Mouse (Mus musculus): ENCODE results near the gene Tm6sf2. TPM values are rescaled to one million over a fixed set of nuclear protein-coding genes. Genes with fewer than 3 reads are reported as not detected.

The Tm6sf2 gene
- polyA plus RNA-seq, 2 experiments: 1.2 to 1.3 TPM

GRCm38 (mm10) chr8:70114892-70115291, 42.2 kb downstream of the Tm6sf2 start:
- no peaks in the 10 kb centered on the region for H3K36me3 ChIP-seq (replicated peaks; ENCODE audit: control insufficient read depth, insufficient read depth, low read depth)
- no peak overlapping the region for H3K4me2 ChIP-seq (ENCODE audit: low read depth)
- no peak overlapping the region for H3K4me3 ChIP-seq (ENCODE audit: insufficient read depth in 1 of 2, low read depth in 2 of 2, low read length in 2 of 2)
- no peaks in the 10 kb centered on the region for H3K9me3 ChIP-seq (ENCODE audit: control insufficient read depth, low read length)
- no peak overlapping the region for H3K9ac ChIP-seq (replicated peaks)
- ATAC-seq (ENCODE audit: insufficient read depth) (no peak), DNase-seq (ENCODE audit: low read depth in 3 of 3, low spot score in 3 of 3) (no peak)
- H3K27ac ChIP-seq: no peak overlapping the region
- peaks cover 81% of the 10 kb centered on the region for H3K27me3 ChIP-seq (ENCODE audit: control insufficient read depth, insufficient read depth, low read length)
- no peak for TF ChIP-seq EP300 (IDR thresholded peaks at IDR 0.05; ENCODE audit: low read depth)
- TF ChIP-seq CTCF (IDR thresholded peaks at IDR 0.05; ENCODE audit: low read depth): no peak
- H3K4me1 ChIP-seq (replicated peaks; ENCODE audit: control insufficient read depth in 2 of 2, insufficient read depth in 2 of 2, low read length in 1 of 2): no peaks in the 10 kb centered on the region
- 50% methylated on average over 13 of the region's 13 CpGs for WGBS (ENCODE audit: insufficient replicate concordance)

GRCm38 (mm10) chr8:70117611-70118010, 44.9 kb downstream of the Tm6sf2 start:
- peak; percentile 43 to 48 (median 45) for DNase-seq (ENCODE audit: low read depth in 3 of 3, low spot score in 3 of 3)
- no peak overlapping the region for H3K4me2 ChIP-seq (ENCODE audit: low read depth)

GRCm38 (mm10) chr8:70118726-70119700, 46.3 kb downstream of the Tm6sf2 start:
- Histone ChIP-seq H3K4me2 (ENCODE audit: low read depth) (no peak overlapping the region), H3K9ac (replicated peaks) (no peak overlapping the region), H3K4me1 (replicated peaks; ENCODE audit: control insufficient read depth in 2 of 2, insufficient read depth in 2 of 2, low read length in 1 of 2) (no peaks in the 10 kb centered on the region), H3K4me3 (ENCODE audit: insufficient read depth in 1 of 2, low read depth in 2 of 2, low read length in 2 of 2) (no peak overlapping the region), H3K36me3 (replicated peaks; ENCODE audit: control insufficient read depth, insufficient read depth, low read depth) (no peaks in the 10 kb centered on the region), H3K27ac (no peak overlapping the region), H3K9me3 (ENCODE audit: control insufficient read depth, low read length) (no peaks in the 10 kb centered on the region), H3K27me3 (ENCODE audit: control insufficient read depth, insufficient read depth, low read length) (peaks cover 51% of the 10 kb centered on the region)
- WGBS (ENCODE audit: insufficient replicate concordance): 17% methylated on average over 17 of the region's 17 CpGs
- TF ChIP-seq CTCF (IDR thresholded peaks at IDR 0.05; ENCODE audit: low read depth): no peak
- no peak for TF ChIP-seq EP300 (IDR thresholded peaks at IDR 0.05; ENCODE audit: low read depth)
- ATAC-seq (ENCODE audit: insufficient read depth) (no peak), DNase-seq (ENCODE audit: low read depth in 3 of 3, low spot score in 3 of 3) (no peak)

More at GRCm38 (mm10) chr8:70117611-70118010, 44.9 kb downstream of the Tm6sf2 start:
- Histone ChIP-seq H3K27me3 (ENCODE audit: control insufficient read depth, insufficient read depth, low read length) (peaks cover 64% of the 10 kb centered on the region), H3K9ac (replicated peaks) (no peak overlapping the region), H3K36me3 (replicated peaks; ENCODE audit: control insufficient read depth, insufficient read depth, low read depth) (no peaks in the 10 kb centered on the region), H3K27ac (no peak overlapping the region), H3K9me3 (ENCODE audit: control insufficient read depth, low read length) (no peaks in the 10 kb centered on the region), H3K4me3 (ENCODE audit: insufficient read depth in 1 of 2, low read depth in 2 of 2, low read length in 2 of 2) (no peak overlapping the region), H3K4me1 (replicated peaks; ENCODE audit: control insufficient read depth in 2 of 2, insufficient read depth in 2 of 2, low read length in 1 of 2) (no peaks in the 10 kb centered on the region)
- ATAC-seq (ENCODE audit: insufficient read depth): no peak
- WGBS (ENCODE audit: insufficient replicate concordance): 4% methylated on average over 9 of the region's 9 CpGs
- TF ChIP-seq CTCF (IDR thresholded peaks at IDR 0.05; ENCODE audit: low read depth) (no peak), EP300 (IDR thresholded peaks at IDR 0.05; ENCODE audit: low read depth) (no peak)

GRCm38 (mm10) chr8:70120667-70121066, 47.9 kb downstream of the Tm6sf2 start, which contains the start of gene Ncan:
Gene Ncan (minus strand): TSS chr8:70120873.
- Histone ChIP-seq H3K4me1 (replicated peaks; ENCODE audit: control insufficient read depth in 2 of 2, insufficient read depth in 2 of 2, low read length in 1 of 2) (no peaks in the 10 kb centered on the region), H3K27me3 (ENCODE audit: control insufficient read depth, insufficient read depth, low read length) (peaks cover 36% of the 10 kb centered on the region), H3K36me3 (replicated peaks; ENCODE audit: control insufficient read depth, insufficient read depth, low read depth) (no peaks in the 10 kb centered on the region), H3K4me2 (ENCODE audit: low read depth) (no peak within 1 kb of the TSS), H3K4me3 (ENCODE audit: insufficient read depth in 1 of 2, low read depth in 2 of 2, low read length in 2 of 2) (no peak within 1 kb of the TSS), H3K27ac (no peak within 1 kb of the TSS), H3K9ac (replicated peaks) (no peak within 1 kb of the TSS), H3K9me3 (ENCODE audit: control insufficient read depth, low read length) (no peaks in the 10 kb centered on the region)
- ATAC-seq (ENCODE audit: insufficient read depth): no peak
- no peak for DNase-seq (ENCODE audit: low read depth in 3 of 3, low spot score in 3 of 3)
- 5% methylated on average over 19 of the region's 19 CpGs for WGBS (ENCODE audit: insufficient replicate concordance)
- TF ChIP-seq CTCF (IDR thresholded peaks at IDR 0.05; ENCODE audit: low read depth) (no peak), EP300 (IDR thresholded peaks at IDR 0.05; ENCODE audit: low read depth) (no peak)

- H3K27me3 ChIP-seq (ENCODE audit: control insufficient read depth, insufficient read depth, low read length): peaks cover 30% of the 10 kb centered on the region
- no peaks in the 10 kb centered on the region for H3K36me3 ChIP-seq (replicated peaks; ENCODE audit: control insufficient read depth, insufficient read depth, low read depth)
- H3K27ac ChIP-seq: no peak overlapping the region
- H3K4me1 ChIP-seq (replicated peaks; ENCODE audit: control insufficient read depth in 2 of 2, insufficient read depth in 2 of 2, low read length in 1 of 2): no peaks in the 10 kb centered on the region
- TF ChIP-seq EP300 (IDR thresholded peaks at IDR 0.05; ENCODE audit: low read depth) (no peak), CTCF (IDR thresholded peaks at IDR 0.05; ENCODE audit: low read depth) (peak; percentile 65)
- no peaks in the 10 kb centered on the region for H3K9me3 ChIP-seq (ENCODE audit: control insufficient read depth, low read length)
- no peak overlapping the region for H3K4me2 ChIP-seq (ENCODE audit: low read depth)
- no peak for ATAC-seq (ENCODE audit: insufficient read depth)
- WGBS (ENCODE audit: insufficient replicate concordance): 41% methylated on average over 2 of the region's 2 CpGs
- no peak overlapping the region for H3K4me3 ChIP-seq (ENCODE audit: insufficient read depth in 1 of 2, low read depth in 2 of 2, low read length in 2 of 2)
- no peak overlapping the region for H3K9ac ChIP-seq (replicated peaks)
- DNase-seq (ENCODE audit: low read depth in 3 of 3, low spot score in 3 of 3): no peak
These were observed 50.1 kb downstream of the Tm6sf2 start for GRCm38 (mm10) chr8:70122863-70123262.
